Mouse (Mus musculus) ovary, adult 10 weeks (tissue): ENCODE results near the gene Olfr477. TPM values are rescaled to one million over a fixed set of nuclear protein-coding genes. Genes with fewer than 3 reads are reported as not detected.

Source experiments
- polyA plus RNA-seq: library from polyadenylated mRNA; stranded (reverse); fragments of 350-450 nt; fragmentation: Illumina TruSeq; extraction: RNeasy Lipid Tissue Mini Kit (QIAGEN cat#74804); gene quantifications from one replicate; pipeline ENCODE4 v1.2.3, GENCODE M21; 2014

Gene Olfr477
- polyA plus RNA-seq: not detected

GRCm38 (mm10) chr7:107986393-107986792, at the start of gene Olfr477:
Olfr477 (plus strand) TSS chr7:107986693.

GRCm38 (mm10) chr7:107954343-107954742, 32.1 kb upstream of the Olfr477 start, which contains the start of gene Olfr474:
Olfr474 (plus strand) TSS chr7:107954643.

GRCm38 (mm10) chr7:107964503-107964902, 22.0 kb upstream of the Olfr477 start, which contains the start of gene Olfr476:
Olfr476 (plus strand) TSS chr7:107964803.

GRCm38 (mm10) chr7:108033889-108034288, 47.4 kb downstream of the Olfr477 start, which contains the start of gene Olfr478:
Olfr478 (minus strand) TSS chr7:108033989.

Other genes with a start within 250 kb of the Olfr477 start
- not detected for gene Cyb5r2, start 228.7 kb upstream of the Olfr477 start, polyA plus RNA-seq
- gene Ovch2, start 185.5 kb upstream of the Olfr477 start, polyA plus RNA-seq: not detected
- gene Olfr467, start 174.4 kb upstream of the Olfr477 start, polyA plus RNA-seq: not detected
- gene Olfr469, start 161.2 kb upstream of the Olfr477 start, polyA plus RNA-seq: not detected
- gene Olfr470, start 139.2 kb upstream of the Olfr477 start, polyA plus RNA-seq: not detected
- not detected for gene Olfr472, start 88.8 kb upstream of the Olfr477 start, polyA plus RNA-seq
- not detected for gene Olfr473, start 56.2 kb upstream of the Olfr477 start, polyA plus RNA-seq
- gene Olfr474, start 32.0 kb upstream of the Olfr477 start, polyA plus RNA-seq: not detected
- not detected for gene Olfr476, start 21.9 kb upstream of the Olfr477 start, polyA plus RNA-seq
- not detected for gene Olfr478, start 47.3 kb downstream of the Olfr477 start, polyA plus RNA-seq
- gene Olfr479, start 64.0 kb downstream of the Olfr477 start, polyA plus RNA-seq: not detected
- not detected for gene Olfr480, start 80.7 kb downstream of the Olfr477 start, polyA plus RNA-seq
- gene Olfr481, start 93.2 kb downstream of the Olfr477 start, polyA plus RNA-seq: not detected
- gene Olfr482, start 110.9 kb downstream of the Olfr477 start, polyA plus RNA-seq: not detected
- gene Olfr483, start 114.2 kb downstream of the Olfr477 start, polyA plus RNA-seq: not detected
- gene Olfr484, start 140.8 kb downstream of the Olfr477 start, polyA plus RNA-seq: not detected
- gene Olfr485, start 173.2 kb downstream of the Olfr477 start, polyA plus RNA-seq: not detected
- not detected for gene Olfr486, start 186.0 kb downstream of the Olfr477 start, polyA plus RNA-seq
- not detected for gene Olfr487, start 227.9 kb downstream of the Olfr477 start, polyA plus RNA-seq